16 mouse cellular contexts compared by ENCODE assay signal in genomic region chr1:188173859-188174258, GRCm38 (mm10).
"Had no signal": no experiment of that assay in that cellular context is flagged by ENCODE, and none has a peak within 500 bp of the region (broad histone marks: within the 10 kb centered on the region; RNA-seq: fewer than 3 reads in every experiment).

No protein-coding gene starts in this region.

- H3K9me3 ChIP-seq: neural tube, embryonic 13.5 days; neural tube, embryonic 15.5 days; stomach, embryonic 15.5 days had no signal

- H3K27me3 ChIP-seq: neural tube, embryonic 15.5 days; stomach, embryonic 15.5 days had no signal

- H3K4me1 ChIP-seq: neural tube, embryonic 13.5 days; neural tube, embryonic 15.5 days; stomach, embryonic 15.5 days had no signal

- H3K27ac ChIP-seq: neural tube, embryonic 13.5 days; neural tube, embryonic 15.5 days; stomach, embryonic 15.5 days; stomach, postnatal 0 days had no signal

- H3K4me3 ChIP-seq: neural tube, embryonic 13.5 days; neural tube, embryonic 15.5 days; stomach, embryonic 15.5 days had no signal

- H3K9ac ChIP-seq: neural tube, embryonic 13.5 days; neural tube, embryonic 15.5 days; stomach, embryonic 15.5 days had no signal

- DNase-seq: retina, postnatal 1 day; right cerebral cortex, adult 18-20 months; right cerebral cortex, postnatal 14 days; right cerebral cortex, postnatal 25 days; right cerebral cortex, postnatal 4 days; spleen, adult 18-20 months; thymus, adult 18-20 months; thymus, adult 2 months; thymus, postnatal 14 days; thymus, postnatal 25 days; thymus, postnatal 36 days; thymus, postnatal 4 days had no signal

- H3K36me3 ChIP-seq: neural tube, embryonic 13.5 days; neural tube, embryonic 15.5 days; stomach, embryonic 15.5 days had no signal
